Mouse (Mus musculus): ENCODE results near the gene Sptbn1.

DNA sequence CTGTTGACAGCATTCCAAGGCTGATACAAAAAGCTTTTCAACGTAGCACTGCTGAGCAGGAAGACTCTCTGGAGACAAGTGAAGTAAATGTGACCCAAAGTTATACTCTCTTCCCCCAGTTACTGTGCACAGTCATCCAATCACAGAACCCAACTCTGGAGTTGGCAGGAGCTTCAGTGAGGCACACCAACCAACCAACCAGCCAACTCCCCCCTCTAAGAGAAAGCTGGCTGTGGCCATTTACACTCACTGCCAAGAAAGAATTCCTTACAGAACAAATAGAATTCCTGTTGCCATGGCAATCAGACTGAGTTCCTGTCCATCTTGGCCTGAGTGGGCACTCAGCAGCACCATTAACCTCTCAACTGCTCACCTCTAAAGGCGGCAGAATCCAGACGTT is 24.4 kb downstream of the Sptbn1 start:
- TF ChIP-seq POLR2A (IDR thresholded peaks at IDR 0.05; ENCODE audit: low read depth, low read length) (no peak), CTCF (IDR thresholded peaks at IDR 0.05; ENCODE audit: extremely low read depth, insufficient read length, insufficient replicate concordance, low read depth, low read length) (no peak)

Measured in small intestine, adult 2 months (tissue).